20 mouse cellular contexts compared by ENCODE assay signal in the genomic region with DNA sequence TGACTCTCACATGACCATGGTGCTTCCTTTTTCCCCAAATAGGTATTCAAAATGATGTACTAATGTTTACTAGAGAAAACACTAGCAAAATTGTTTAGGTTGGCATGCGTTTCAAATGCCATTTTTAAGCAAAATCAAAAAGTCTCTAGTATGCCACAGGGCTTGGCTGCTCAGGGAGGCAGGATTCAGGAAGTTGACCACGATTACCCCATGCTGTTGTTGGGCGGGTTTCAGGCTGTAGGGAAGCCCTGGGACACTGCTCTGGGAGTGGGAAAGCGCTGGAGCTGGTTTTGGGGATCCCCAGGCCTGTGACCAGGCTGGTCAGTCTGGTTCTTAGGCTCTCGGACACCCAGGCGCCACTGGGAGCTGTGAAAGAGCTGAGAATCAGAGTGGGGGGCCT.
"Had no signal": no experiment of that assay in that cellular context is flagged by ENCODE, and none has a peak within 500 bp of the region (broad histone marks: within the 10 kb centered on the region; RNA-seq: fewer than 3 reads in every experiment).

No protein-coding gene starts in this region.

- H3K9me3 ChIP-seq: midbrain, embryonic 10.5 days; midbrain, embryonic 12.5 days; neural tube, embryonic 13.5 days; neural tube, embryonic 15.5 days; stomach, embryonic 15.5 days had no signal

- DNase-seq: lung, adult 18-20 months; lung, embryonic 14.5 days; lung, postnatal 10 days; lung, postnatal 36 days; midbrain, embryonic 14.5 days; retina, postnatal 1 day; right cerebral cortex, adult 18-20 months; right cerebral cortex, postnatal 25 days; thymus, adult 2 months; thymus, postnatal 25 days; thymus, postnatal 4 days had no signal

- H3K4me1 ChIP-seq: midbrain, embryonic 12.5 days; neural tube, embryonic 13.5 days; neural tube, embryonic 15.5 days; stomach, embryonic 15.5 days had no signal

- H3K4me2 ChIP-seq: lung, embryonic 14.5 days; midbrain, embryonic 12.5 days; neural tube, embryonic 13.5 days; neural tube, embryonic 15.5 days; stomach, embryonic 15.5 days had no signal

- H3K36me3 ChIP-seq: midbrain, embryonic 10.5 days; midbrain, embryonic 12.5 days; neural tube, embryonic 13.5 days; neural tube, embryonic 15.5 days; stomach, embryonic 15.5 days had no signal

- ATAC-seq: midbrain, embryonic 16.5 days had no signal

- H3K9ac ChIP-seq: lung, embryonic 14.5 days; midbrain, embryonic 12.5 days; neural tube, embryonic 13.5 days; neural tube, embryonic 15.5 days; stomach, embryonic 15.5 days had no signal

- H3K27ac ChIP-seq: macrophage; midbrain, embryonic 10.5 days; midbrain, embryonic 12.5 days; neural tube, embryonic 13.5 days; neural tube, embryonic 15.5 days; stomach, embryonic 15.5 days; stomach, postnatal 0 days had no signal

- H3K4me3 ChIP-seq: midbrain, embryonic 10.5 days; midbrain, embryonic 12.5 days; myocyte; neural tube, embryonic 13.5 days; neural tube, embryonic 15.5 days; stomach, embryonic 15.5 days had no signal

- H3K27me3 ChIP-seq: midbrain, embryonic 12.5 days; neural tube, embryonic 13.5 days; neural tube, embryonic 15.5 days; stomach, embryonic 15.5 days had no signal
